10 mouse cellular contexts compared by ENCODE assay signal in the genomic region with DNA sequence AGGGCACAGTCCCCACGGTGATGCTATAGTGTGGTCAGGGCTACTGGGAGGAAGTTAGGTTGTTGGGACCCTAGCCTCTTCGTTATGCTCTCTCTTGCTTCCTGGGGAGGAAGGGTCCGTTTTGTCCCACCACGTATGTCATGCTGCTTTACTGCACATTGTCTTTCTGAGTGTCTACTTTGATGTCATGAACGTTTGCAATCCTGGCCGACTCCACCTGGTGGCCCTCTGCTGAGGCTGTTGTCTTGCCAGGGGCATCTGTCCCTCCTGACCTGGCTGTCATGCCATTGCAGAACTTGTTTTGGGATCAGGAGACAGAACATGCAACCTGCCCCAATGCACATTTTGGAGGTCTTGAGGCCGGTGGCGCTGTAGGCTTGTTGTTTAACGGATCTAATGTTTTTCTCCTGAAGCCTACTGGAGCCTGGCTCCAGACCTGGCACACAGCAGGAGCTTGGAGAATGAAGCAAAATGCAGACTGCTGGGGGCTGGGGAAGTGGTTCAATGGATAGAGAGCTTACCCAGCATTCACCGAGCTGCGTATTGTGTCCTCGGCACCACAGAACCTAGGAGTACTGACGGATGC. TPM values are rescaled to one million over a fixed set of nuclear protein-coding genes. Genes with fewer than 3 reads are reported as not detected.
A peak's percentile ranks its signal among the peaks of the same experiment; 100 is the strongest.
DNase-seq lines count a peak whose midpoint lies in the region; ATAC-seq and TF ChIP-seq lines count a peak whose summit lies in the region.
"Had no signal": no experiment of that assay in that cellular context is flagged by ENCODE, and none has a peak within 500 bp of the region (broad histone marks: within the 10 kb centered on the region; RNA-seq: fewer than 3 reads in every experiment).

No protein-coding gene starts in this region.

- H3K4me3 ChIP-seq in forebrain, postnatal 0 days (ENCODE audit: low read depth, low read length) = no peak overlapping the region
- no peak overlapping the region for H3K4me3 ChIP-seq in forebrain, embryonic 10.5 days
- no peak overlapping the region for H3K4me3 ChIP-seq in midbrain, embryonic 15.5 days
- H3K4me3 ChIP-seq in midbrain, embryonic 13.5 days (replicated peaks) = no peak overlapping the region
- H3K4me3 ChIP-seq in neural tube, embryonic 14.5 days (ENCODE audit: low read depth, low read length) = no peak overlapping the region
- H3K4me3 ChIP-seq: myocyte had no signal

- no peaks in the 10 kb centered on the region for H3K27me3 ChIP-seq in forebrain, postnatal 0 days (ENCODE audit: insufficient read depth, low read length)
- peaks cover 69% of the 10 kb centered on the region for H3K27me3 ChIP-seq in forebrain, embryonic 10.5 days (ENCODE audit: poor library complexity, severe bottlenecking)
- peaks cover 14% of the 10 kb centered on the region; the same call in 1 of the 2 replicates for H3K27me3 ChIP-seq in midbrain, embryonic 15.5 days (replicated peaks)
- H3K27me3 ChIP-seq in midbrain, embryonic 13.5 days = peaks cover 59% of the 10 kb centered on the region
- peaks cover 21% of the 10 kb centered on the region for H3K27me3 ChIP-seq in neural tube, embryonic 14.5 days (ENCODE audit: control insufficient read depth, insufficient read depth, low read length)

- no peak for ATAC-seq in forebrain, postnatal 0 days
- ATAC-seq in midbrain, embryonic 15.5 days (replicated peaks) = no peak
- no peak for ATAC-seq in midbrain, embryonic 13.5 days
- ATAC-seq in neural tube, embryonic 14.5 days (ENCODE audit: low read depth) = no peak

- peak overlapping the region; percentile 81 for H3K4me2 ChIP-seq in forebrain, postnatal 0 days (ENCODE audit: low read depth)
- H3K4me2 ChIP-seq in midbrain, embryonic 15.5 days = peak overlapping the region; percentile 69; the same call in 1 of the 2 replicates
- H3K4me2 ChIP-seq in midbrain, embryonic 13.5 days (replicated peaks) = no peak overlapping the region
- H3K4me2 ChIP-seq in neural tube, embryonic 14.5 days (ENCODE audit: low read depth, low read length) = peak overlapping the region; percentile 80; the same call in 1 of the 2 replicates

- no peaks in the 10 kb centered on the region for H3K9me3 ChIP-seq in forebrain, postnatal 0 days (ENCODE audit: low read length)
- H3K9me3 ChIP-seq in forebrain, embryonic 10.5 days = no peaks in the 10 kb centered on the region
- H3K9me3 ChIP-seq in midbrain, embryonic 15.5 days = no peaks in the 10 kb centered on the region
- H3K9me3 ChIP-seq in midbrain, embryonic 13.5 days = no peaks in the 10 kb centered on the region
- no peaks in the 10 kb centered on the region for H3K9me3 ChIP-seq in neural tube, embryonic 14.5 days (ENCODE audit: control insufficient read depth, low read length)

- no peak for DNase-seq in forebrain, postnatal 0 days
- DNase-seq in forebrain, embryonic 10.5 days (ENCODE audit: extremely low spot score, low spot score) = no peak
- peak; percentile 70 for DNase-seq in cerebellum, adult 9-11 months
- no peak for DNase-seq in gastrocnemius, postnatal 4 days (ENCODE audit: low spot score in 2 of 2)
- DNase-seq in adrenal gland, postnatal 36 days = no peak

- peak; percentile 40 for TF ChIP-seq CTCF in forebrain, postnatal 0 days (IDR thresholded peaks at IDR 0.05; ENCODE audit: low read depth)

- WGBS in forebrain, postnatal 0 days = 60% methylated on average over 13 of the region's 13 CpGs
- WGBS in forebrain, embryonic 10.5 days = 68% methylated on average over 13 of the region's 13 CpGs
- 62% methylated on average over 13 of the region's 13 CpGs for WGBS in midbrain, embryonic 15.5 days
- WGBS in midbrain, embryonic 13.5 days = 66% methylated on average over 13 of the region's 13 CpGs
- WGBS in neural tube, embryonic 14.5 days = 60% methylated on average over 13 of the region's 13 CpGs

- H3K4me1 ChIP-seq in forebrain, postnatal 0 days (ENCODE audit: insufficient read depth) = peaks cover 16% of the 10 kb centered on the region; the same call in 1 of the 2 replicates
- peaks cover 27% of the 10 kb centered on the region for H3K4me1 ChIP-seq in forebrain, embryonic 10.5 days
- H3K4me1 ChIP-seq in midbrain, embryonic 15.5 days = peaks cover 19% of the 10 kb centered on the region
- H3K4me1 ChIP-seq in midbrain, embryonic 13.5 days (replicated peaks) = peaks cover 19% of the 10 kb centered on the region
- 0 out of 2 replicates have a peak, but pooled peaks cover 3% of the 10 kb centered on the region for H3K4me1 ChIP-seq in neural tube, embryonic 14.5 days (ENCODE audit: control insufficient read depth, insufficient read depth, low read length)

- no peak overlapping the region for H3K9ac ChIP-seq in forebrain, postnatal 0 days
- H3K9ac ChIP-seq in midbrain, embryonic 15.5 days = no peak overlapping the region; the same call in 1 of the 2 replicates
- no peak overlapping the region for H3K9ac ChIP-seq in midbrain, embryonic 13.5 days (replicated peaks)
- H3K9ac ChIP-seq in neural tube, embryonic 14.5 days (replicated peaks; ENCODE audit: low read depth, low read length) = no peak overlapping the region

- no peaks in the 10 kb centered on the region for H3K36me3 ChIP-seq in forebrain, postnatal 0 days (ENCODE audit: insufficient read depth)
- H3K36me3 ChIP-seq in forebrain, embryonic 10.5 days (replicated peaks) = no peaks in the 10 kb centered on the region
- no peaks in the 10 kb centered on the region for H3K36me3 ChIP-seq in midbrain, embryonic 15.5 days (replicated peaks)
- no peaks in the 10 kb centered on the region for H3K36me3 ChIP-seq in midbrain, embryonic 13.5 days
- no peaks in the 10 kb centered on the region for H3K36me3 ChIP-seq in neural tube, embryonic 14.5 days (ENCODE audit: control insufficient read depth, insufficient read depth, low read length)

- no peak overlapping the region for H3K27ac ChIP-seq in forebrain, postnatal 0 days (ENCODE audit: low read depth, low read length)
- H3K27ac ChIP-seq in forebrain, embryonic 10.5 days = no peak overlapping the region
- H3K27ac ChIP-seq in midbrain, embryonic 15.5 days = no peak overlapping the region
- H3K27ac ChIP-seq in midbrain, embryonic 13.5 days = no peak overlapping the region
- no peak overlapping the region for H3K27ac ChIP-seq in neural tube, embryonic 14.5 days (ENCODE audit: low read depth, low read length)

RNA-seq across cellular contexts. Expression of a gene that starts 0.8 kb away (rescaled TPM):
- 188 and 200 TPM in 2 replicates for total RNA-seq in forebrain, postnatal 0 days (2014; rRNA removed)
- polyA plus RNA-seq in forebrain, postnatal 0 days (2015; fragmentation: Nextera tagmentation; extraction: Ambion mirVana) = 114 and 128 TPM in 2 replicates
- 0.27 and 0.49 TPM in 2 replicates for polyA plus RNA-seq in forebrain, embryonic 10.5 days (2016; fragmentation: Nextera tagmentation; extraction: Ambion mirVana)
- polyA plus RNA-seq in midbrain, embryonic 15.5 days (2015; fragmentation: Nextera tagmentation; extraction: Ambion mirVana) = 115 and 118 TPM in 2 replicates
- 13.8 and 14.5 TPM in 2 replicates for polyA plus RNA-seq in midbrain, embryonic 13.5 days (2015; fragmentation: Nextera tagmentation; extraction: Ambion mirVana)
- 59.9 and 64.6 TPM in 2 replicates for polyA plus RNA-seq in neural tube, embryonic 14.5 days (2014; fragmentation: Nextera tagmentation; extraction: Ambion mirVana)
- 1 to 10 TPM; 5.4 to 6.9 TPM for total RNA-seq in gastrocnemius, postnatal 4 days (2021)
- total RNA-seq in adrenal gland, postnatal 36 days (2021) = 1 to 10 TPM; 5.0 to 8.5 TPM

RNA-seq across cellular contexts. Expression of a gene that starts 25.0 kb away (rescaled TPM):
- total RNA-seq in forebrain, postnatal 0 days (2014; rRNA removed) = 108 and 109 TPM in 2 replicates
- 85.7 and 91.1 TPM in 2 replicates for polyA plus RNA-seq in forebrain, postnatal 0 days (2015; fragmentation: Nextera tagmentation; extraction: Ambion mirVana)
- polyA plus RNA-seq in forebrain, embryonic 10.5 days (2016; fragmentation: Nextera tagmentation; extraction: Ambion mirVana) = 119 and 120 TPM in 2 replicates
- polyA plus RNA-seq in midbrain, embryonic 15.5 days (2015; fragmentation: Nextera tagmentation; extraction: Ambion mirVana) = 106 and 108 TPM in 2 replicates
- polyA plus RNA-seq in midbrain, embryonic 13.5 days (2015; fragmentation: Nextera tagmentation; extraction: Ambion mirVana) = 120 and 131 TPM in 2 replicates
- 108 and 113 TPM in 2 replicates for polyA plus RNA-seq in neural tube, embryonic 14.5 days (2014; fragmentation: Nextera tagmentation; extraction: Ambion mirVana)
- 10 to 100 TPM; 58.0 to 61.4 TPM for total RNA-seq in gastrocnemius, postnatal 4 days (2021)
- total RNA-seq in adrenal gland, postnatal 36 days (2021) = 10 to 100 TPM; 71.0 to 87.5 TPM

RNA-seq across cellular contexts. Expression of a gene that starts 26.2 kb away (rescaled TPM):
- total RNA-seq in forebrain, postnatal 0 days (2014; rRNA removed) = not detected in 2 replicates
- polyA plus RNA-seq in forebrain, postnatal 0 days (2015; fragmentation: Nextera tagmentation; extraction: Ambion mirVana) = not detected in 2 replicates
- not detected in 2 replicates for polyA plus RNA-seq in forebrain, embryonic 10.5 days (2016; fragmentation: Nextera tagmentation; extraction: Ambion mirVana)
- 0.46 TPM in 1 of 2 replicates, not detected in the other for polyA plus RNA-seq in midbrain, embryonic 15.5 days (2015; fragmentation: Nextera tagmentation; extraction: Ambion mirVana)
- not detected in 2 replicates for polyA plus RNA-seq in midbrain, embryonic 13.5 days (2015; fragmentation: Nextera tagmentation; extraction: Ambion mirVana)
- not detected in 2 replicates for polyA plus RNA-seq in neural tube, embryonic 14.5 days (2014; fragmentation: Nextera tagmentation; extraction: Ambion mirVana)
- not detected for total RNA-seq in gastrocnemius, postnatal 4 days (2021)
- total RNA-seq in adrenal gland, postnatal 36 days (2021) = not detected
- total RNA-seq: layer of hippocampus, postnatal 14 days had no signal
- polyA plus RNA-seq: myocyte had no signal

RNA-seq across cellular contexts. Expression of a gene that starts 51.3 kb away (rescaled TPM):
- total RNA-seq in forebrain, postnatal 0 days (2014; rRNA removed) = 3.2 and 3.3 TPM in 2 replicates
- 2.4 and 2.8 TPM in 2 replicates for polyA plus RNA-seq in forebrain, postnatal 0 days (2015; fragmentation: Nextera tagmentation; extraction: Ambion mirVana)
- 1.6 and 1.8 TPM in 2 replicates for polyA plus RNA-seq in forebrain, embryonic 10.5 days (2016; fragmentation: Nextera tagmentation; extraction: Ambion mirVana)
- polyA plus RNA-seq in midbrain, embryonic 15.5 days (2015; fragmentation: Nextera tagmentation; extraction: Ambion mirVana) = 2.5 and 2.7 TPM in 2 replicates
- 1.7 TPM in 2 replicates for polyA plus RNA-seq in midbrain, embryonic 13.5 days (2015; fragmentation: Nextera tagmentation; extraction: Ambion mirVana)
- 1.8 and 2.2 TPM in 2 replicates for polyA plus RNA-seq in neural tube, embryonic 14.5 days (2014; fragmentation: Nextera tagmentation; extraction: Ambion mirVana)
- 10 to 100 TPM in 1 of 2 experiments, 1 to 10 TPM in 1; 8.8 to 10.2 TPM for total RNA-seq in gastrocnemius, postnatal 4 days (2021)
- total RNA-seq in adrenal gland, postnatal 36 days (2021) = 10 to 100 TPM; 15.2 to 17.9 TPM
